Mouse (Mus musculus) right cerebral cortex, postnatal 10 days (tissue): ENCODE measurements around the gene Sox9.

Experiments used
- DNase-seq, 2 experiments: peaks; one replicate each; pipeline ENCODE4 v3.0.0; 2021; ENCODE audit warnings: low spot score in 2 of 2

Sox9 gene

DNA sequence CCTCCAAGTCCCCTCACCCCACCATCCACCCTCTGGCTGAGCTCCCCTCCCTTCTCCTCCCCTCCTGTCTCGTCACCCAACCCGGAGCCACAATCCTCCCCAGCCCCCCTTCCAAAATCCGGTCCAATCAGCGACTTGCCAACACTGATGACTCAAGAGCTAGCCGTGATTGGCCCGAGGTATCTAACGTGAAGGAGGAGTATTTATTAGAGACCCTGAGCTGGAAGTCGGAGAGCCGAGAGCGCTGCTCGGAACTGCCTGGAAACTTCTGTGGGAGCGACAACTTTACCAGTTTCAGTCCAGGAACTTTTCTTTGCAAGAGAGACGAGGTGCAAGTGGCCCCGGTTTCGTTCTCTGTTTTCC is at the start of gene Sox9:
TSS of gene Sox9 (plus strand) at position 231 of the 363 bp plus-strand sequence.
- peak; percentile 94 to 96 for DNase-seq

DNA sequence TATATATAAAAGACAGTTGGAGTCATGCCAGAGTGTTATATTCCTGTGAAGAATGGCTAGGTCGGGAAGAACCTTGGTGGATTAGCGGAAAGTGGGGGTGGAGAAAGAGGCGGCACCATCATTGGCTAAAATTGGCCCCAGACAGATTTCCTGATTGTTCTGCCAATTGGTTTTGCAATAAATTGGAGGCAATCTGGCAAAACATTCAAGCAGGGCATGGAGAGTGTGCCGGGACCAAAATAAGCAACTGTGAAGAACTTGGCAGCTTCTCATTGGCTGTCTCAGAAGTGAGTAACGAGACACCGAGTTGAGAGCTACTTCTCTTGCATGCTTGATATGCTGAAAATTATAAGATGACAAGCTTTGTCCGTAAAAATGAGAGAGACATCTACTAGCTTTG is 49.6 kb upstream of the Sox9 start:
- DNase-seq: peak; percentile 26 to 39

DNA sequence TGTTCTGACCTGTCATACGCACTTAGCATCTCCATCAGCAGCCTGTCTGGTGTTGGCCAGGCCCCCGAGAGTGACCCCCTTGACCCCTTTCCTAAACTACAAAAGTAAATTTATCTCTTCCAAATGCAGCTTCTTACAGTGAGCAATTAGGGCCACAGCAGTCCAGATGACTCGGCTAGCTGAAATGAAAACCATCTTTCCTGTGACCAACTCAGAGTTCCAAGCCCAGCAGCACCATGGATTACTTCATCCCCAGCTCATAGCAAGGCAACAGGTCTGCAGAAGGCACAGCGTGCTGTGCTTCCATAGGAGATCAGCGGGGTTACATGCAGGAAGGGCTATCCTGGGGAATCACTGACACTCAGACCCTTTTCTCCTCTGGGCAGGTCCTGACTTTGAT is 45.0 kb upstream of the Sox9 start:
- DNase-seq: no peak

DNA sequence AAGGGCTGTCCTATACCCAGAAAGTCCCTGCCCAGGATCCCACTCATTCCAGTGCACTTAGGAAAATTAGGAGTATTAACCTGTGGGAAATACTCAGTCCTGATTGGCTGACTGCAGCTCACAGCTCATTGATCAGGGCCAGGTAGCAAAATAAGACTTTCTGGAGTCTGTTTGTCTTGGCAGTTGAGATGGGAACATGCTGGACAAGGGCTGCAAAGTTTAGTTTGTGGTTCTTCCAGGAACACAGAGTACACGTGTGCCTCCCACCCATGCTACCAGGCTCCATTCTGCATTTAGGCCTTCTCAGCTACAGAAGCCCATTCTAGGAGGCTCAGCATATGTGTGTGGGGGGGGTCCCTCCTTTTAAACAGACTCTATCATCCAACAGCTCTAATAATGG is 42.3 kb upstream of the Sox9 start:
- DNase-seq: no peak

DNA sequence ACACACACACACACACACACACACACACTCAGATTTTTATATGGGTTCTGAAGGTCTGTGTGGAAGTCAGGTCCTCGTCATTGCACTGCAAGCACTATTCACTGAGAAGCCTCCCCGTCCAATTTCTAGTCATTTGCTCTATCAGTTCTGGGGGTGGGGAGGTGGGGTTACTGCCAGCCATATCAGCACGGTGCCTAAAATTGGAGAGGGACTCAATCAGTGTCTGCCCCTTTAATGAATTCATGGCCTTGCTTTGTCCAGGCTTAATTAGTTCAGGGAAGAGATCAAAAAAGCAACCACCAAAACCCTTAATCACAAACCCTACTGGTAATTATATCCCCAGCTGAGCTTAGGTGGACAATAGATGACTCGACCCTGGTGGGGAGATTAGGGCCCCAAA is 25.5 kb upstream of the Sox9 start:
- DNase-seq: no peak

DNA sequence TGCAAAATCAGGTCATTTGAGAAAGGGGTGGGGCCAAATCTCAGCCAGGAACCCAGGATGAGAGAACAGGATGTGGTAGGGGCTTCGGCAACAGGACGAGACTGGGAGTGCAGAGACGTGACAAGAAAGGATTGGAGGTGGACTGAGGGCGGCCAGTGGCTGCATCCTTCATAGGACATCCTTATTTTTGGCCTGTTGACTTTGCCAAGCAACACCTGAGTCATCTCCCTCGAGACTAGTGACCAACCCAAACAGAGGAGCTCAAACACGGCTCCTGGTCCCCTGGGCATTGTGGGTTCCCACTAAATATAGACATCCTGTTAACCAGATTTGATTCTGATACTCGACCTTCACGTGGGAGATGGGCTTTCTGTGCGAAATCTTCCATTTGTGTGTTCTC is 24.0 kb upstream of the Sox9 start:
- DNase-seq: no peak

DNA sequence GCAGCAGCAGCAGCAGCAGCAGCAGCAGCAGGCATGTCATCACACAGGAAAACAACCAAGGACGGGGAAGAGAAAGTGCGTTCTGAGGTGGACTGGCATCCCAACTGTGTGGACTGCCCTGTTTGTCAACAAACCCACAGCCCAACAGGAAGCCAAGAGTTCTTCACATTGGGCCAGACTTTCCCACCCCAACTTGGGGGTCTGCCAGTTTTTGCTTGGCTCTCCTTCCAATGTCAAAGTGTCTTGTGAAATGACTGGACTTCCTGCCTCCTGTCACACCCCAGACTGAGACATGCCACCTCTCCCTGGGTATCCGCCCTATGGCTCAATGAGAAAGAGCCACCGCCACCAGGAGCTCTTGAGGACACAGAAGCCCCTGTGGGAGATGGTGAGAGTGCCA is 15.1 kb upstream of the Sox9 start:
- no peak for DNase-seq

DNA sequence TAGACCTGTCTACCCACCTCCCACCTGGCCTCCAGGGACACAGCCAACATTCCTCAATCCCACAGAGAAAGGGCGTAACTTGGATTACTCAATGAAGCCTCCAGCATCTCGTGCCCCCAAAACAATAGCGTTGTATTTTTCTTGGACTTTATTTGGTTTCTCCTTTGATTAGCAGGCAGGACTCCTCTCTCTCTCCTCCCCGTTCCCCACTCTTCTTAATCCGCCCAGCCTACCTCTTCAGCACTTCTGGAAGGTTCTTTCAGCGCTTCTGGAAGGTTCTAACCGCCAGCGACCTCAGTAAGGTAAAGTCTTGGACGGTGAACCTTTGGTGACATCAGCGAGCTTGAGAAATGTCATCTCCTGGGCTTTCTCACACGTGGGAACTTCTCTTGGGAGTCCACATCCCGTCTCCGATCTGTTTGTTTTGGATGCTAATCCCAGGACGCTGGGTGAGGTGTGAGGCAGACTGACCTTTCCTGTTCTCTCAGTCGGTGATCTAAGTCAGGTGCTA is 14.4 kb upstream of the Sox9 start:
- no peak for DNase-seq

DNA sequence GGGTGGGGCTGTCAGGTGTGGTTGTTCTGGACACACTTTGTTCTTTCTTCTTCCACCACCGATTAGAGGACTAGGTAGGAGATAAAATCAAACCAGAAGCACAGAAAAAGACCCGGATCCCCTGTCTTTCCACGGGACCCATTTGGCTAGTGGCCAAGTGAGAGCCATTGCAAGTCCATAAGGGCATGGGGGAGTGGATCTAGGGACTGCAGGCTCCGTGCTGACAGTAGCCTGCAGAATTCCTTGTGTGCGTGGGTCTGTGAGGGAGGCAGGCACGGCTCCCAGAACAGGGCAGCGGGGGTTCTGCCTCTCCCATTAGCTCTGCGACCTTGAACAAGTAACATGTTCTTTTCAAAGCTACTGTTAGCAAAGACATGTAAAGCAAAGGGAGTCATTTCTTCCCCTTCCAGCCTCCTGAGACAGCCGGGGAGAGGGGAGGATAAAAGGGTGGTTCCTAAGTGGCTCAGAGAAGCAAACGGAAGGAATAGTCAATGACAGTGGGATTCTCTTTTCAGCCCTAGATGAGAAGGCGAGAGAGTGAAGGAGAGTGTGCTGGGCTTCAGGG is 9.2 kb upstream of the Sox9 start:
- DNase-seq: no peak

DNA sequence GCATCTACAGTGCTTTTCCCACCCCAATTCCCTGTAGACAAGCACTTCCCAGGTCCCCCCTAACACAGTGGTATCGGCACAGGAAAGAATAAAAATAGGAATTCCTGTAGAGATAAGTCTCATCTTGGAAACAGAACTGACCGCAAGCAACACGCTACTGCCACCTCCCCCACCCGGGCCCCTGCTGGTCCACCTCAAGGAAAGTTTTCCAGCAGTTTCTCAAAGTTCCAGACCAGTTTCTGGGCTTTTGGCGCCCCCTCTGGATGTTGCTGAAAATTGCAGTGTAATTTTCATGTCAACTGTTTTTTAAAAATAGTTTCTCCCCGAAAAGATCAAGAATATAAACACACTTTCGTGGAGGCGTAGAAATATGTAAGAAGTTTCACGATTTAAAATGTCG is 2.3 kb upstream of the Sox9 start:
- DNase-seq: peak; percentile 65

DNA sequence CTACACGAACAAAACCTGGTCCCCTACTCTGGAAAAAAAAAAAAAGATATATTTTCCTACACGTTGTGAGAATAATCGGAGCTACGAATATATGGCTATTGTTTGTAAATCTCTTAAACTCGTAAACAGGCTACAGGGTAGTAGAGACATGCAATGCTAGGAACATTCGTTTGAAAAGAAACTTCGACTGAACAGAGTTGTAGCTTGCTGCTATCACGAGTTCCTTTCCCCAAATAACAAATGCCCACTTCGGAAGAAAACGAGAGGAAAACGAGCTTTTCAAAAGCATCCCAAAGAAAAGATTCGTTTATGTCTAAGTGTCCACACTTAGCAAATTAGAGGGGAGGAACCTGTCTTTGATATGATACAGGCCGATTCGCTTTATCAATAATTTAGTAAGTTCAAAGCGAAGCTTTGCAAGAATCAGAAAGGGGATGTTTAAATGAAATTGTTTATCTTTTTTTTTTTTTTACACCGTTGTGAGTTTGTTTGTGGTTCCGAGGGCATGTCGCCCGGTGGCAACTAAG is 1.6 kb upstream of the Sox9 start:
- DNase-seq: no peak

DNA sequence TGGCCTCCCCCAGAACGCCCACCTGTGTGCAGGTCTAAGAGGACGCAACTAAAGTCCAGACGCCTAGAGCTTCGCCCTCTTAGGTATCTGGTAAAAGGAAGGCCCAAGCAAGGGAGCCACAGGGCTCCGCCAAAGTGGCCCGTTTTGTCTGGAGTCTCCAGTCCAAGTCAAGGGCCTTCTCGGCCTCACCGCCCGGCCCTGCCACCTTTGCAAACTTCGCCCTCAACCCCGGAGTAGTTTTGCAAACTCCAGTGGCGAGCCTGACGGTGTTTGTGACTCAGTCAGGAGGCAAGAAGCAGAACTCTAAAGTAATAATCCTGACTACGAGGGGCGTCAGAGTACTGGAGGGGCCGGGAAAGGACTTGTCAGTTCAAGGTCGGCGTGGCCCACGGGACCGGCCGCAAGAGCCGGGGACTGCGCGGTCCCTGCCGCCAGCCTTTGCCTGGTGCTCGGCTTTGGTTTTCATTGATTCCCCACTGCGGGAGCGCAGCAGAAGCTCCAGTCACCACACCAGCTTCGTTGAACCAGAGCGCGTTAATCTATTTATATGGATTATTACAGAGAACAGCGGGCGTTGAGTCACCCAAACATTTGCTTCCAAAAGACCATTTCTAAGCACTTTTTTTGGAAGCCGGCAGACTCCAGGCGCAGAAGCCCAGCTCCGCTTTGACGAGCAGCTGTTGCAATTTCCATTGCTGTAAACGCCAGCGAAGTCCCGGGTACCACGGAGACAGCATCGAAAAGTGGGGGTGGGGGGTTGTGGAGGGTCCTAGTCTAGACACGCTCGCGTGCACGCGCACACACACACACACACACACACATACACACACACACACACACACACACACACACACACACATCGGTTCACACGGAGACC is 751 bp upstream of the Sox9 start:
- peak; percentile 81 to 86 for DNase-seq

DNA sequence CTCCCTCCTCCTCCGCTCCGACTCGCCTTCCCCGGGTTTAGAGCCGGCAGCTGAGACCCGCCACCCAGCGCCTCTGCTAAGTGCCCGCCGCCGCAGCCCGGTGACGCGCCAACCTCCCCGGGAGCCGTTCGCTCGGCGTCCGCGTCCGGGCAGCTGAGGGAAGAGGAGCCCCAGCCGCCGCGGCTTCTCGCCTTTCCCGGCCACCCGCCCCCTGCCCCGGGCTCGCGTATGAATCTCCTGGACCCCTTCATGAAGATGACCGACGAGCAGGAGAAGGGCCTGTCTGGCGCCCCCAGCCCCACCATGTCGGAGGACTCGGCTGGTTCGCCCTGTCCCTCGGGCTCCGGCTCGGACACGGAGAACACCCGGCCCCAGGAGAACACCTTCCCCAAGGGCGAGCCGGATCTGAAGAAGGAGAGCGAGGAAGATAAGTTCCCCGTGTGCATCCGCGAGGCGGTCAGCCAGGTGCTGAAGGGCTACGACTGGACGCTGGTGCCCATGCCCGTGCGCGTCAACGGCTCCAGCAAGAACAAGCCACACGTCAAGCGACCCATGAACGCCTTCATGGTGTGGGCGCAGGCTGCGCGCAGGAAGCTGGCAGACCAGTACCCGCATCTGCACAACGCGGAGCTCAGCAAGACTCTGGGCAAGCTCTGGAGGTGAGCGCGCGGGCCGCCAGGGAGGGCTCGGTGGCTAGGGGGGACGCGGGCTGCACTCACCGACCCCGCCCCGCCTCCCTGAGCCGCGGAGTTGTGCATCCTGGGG is 515 bp downstream of the Sox9 start:
- peak; percentile 39 to 50 for DNase-seq

DNA sequence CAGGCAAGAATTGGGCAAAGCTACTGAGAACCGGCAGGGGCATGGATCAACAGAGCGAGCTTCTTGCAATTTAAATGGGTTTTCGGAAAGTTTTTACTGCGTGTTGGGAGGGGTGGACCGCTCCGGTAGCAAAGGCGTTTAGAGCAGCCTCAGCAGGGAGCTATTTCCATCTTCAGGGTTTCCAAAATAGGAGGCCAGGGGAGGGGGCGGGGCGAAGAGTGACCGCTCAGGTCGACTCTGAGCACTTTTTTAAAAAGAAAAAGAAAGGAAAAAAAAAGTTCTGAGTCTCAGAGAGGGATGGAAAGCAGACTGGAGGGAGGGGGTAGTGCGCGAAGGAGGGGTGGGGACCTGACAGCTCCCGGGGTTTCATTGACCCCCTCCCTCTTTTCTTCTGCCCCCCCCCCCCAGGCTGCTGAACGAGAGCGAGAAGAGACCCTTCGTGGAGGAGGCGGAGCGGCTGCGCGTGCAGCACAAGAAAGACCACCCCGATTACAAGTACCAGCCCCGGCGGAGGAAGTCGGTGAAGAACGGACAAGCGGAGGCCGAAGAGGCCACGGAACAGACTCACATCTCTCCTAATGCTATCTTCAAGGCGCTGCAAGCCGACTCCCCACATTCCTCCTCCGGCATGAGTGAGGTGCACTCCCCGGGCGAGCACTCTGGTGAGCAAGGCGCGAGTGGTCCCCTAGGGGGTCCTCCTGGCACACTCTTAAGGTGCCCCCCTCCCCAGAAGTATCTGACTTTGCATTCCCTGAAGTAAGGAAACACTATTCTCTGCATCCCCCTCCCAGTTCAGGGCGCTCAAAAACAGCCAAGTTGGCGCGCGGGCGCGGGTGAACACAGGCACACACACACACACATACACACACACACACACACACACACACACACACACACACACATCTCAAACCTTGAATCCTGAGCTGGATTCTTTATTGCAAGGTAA is 1.6 kb downstream of the Sox9 start:
- DNase-seq: peak in 1 of 2 experiments; percentile 33

DNA sequence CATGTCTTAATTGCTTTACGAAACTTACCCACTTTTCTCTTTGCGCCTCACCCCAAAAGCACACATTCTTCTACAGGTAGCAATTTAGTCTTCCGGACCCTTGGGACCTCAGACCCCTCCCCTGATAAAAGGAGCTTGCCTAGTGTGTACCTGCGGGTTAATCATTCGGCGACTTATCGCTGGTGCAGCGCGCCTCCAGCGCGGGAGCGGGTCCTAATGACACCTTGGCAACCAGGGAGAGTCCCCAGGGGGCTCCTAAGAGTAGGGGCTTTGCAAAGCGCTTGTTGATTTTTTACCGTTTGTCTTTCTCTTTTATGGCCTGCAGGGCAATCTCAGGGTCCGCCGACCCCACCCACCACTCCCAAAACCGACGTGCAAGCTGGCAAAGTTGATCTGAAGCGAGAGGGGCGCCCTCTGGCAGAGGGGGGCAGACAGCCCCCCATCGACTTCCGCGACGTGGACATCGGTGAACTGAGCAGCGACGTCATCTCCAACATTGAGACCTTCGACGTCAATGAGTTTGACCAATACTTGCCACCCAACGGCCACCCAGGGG is 2.4 kb downstream of the Sox9 start:
- no peak for DNase-seq

DNA sequence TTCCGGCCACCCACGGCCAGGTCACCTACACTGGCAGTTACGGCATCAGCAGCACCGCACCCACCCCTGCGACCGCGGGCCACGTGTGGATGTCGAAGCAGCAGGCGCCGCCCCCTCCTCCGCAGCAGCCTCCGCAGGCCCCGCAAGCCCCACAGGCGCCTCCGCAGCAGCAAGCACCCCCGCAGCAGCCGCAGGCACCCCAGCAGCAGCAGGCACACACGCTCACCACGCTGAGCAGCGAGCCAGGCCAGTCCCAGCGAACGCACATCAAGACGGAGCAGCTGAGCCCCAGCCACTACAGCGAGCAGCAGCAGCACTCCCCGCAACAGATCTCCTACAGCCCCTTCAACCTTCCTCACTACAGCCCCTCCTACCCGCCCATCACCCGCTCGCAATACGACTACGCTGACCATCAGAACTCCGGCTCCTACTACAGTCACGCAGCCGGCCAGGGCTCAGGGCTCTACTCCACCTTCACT is 2.9 kb downstream of the Sox9 start:
- DNase-seq: peak; percentile 59 to 66

DNA sequence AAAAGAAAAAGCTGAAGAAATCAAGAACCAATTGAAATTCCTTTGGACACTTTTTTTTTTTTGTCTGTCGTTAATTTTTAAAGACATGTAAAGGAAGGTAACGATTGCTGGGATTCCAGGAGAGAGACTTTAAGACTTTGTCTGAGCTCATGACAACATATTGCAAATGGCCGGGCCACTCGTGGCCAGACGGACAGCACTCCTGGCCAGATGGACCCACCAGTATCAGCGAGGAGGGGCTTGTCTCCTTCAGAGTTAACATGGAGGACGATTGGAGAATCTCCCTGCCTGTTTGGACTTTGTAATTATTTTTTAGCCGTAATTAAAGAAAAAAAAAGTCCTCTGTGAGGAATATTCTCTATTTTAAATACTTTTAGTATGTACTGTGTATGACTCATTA is 3.6 kb downstream of the Sox9 start:
- no peak for DNase-seq

DNA sequence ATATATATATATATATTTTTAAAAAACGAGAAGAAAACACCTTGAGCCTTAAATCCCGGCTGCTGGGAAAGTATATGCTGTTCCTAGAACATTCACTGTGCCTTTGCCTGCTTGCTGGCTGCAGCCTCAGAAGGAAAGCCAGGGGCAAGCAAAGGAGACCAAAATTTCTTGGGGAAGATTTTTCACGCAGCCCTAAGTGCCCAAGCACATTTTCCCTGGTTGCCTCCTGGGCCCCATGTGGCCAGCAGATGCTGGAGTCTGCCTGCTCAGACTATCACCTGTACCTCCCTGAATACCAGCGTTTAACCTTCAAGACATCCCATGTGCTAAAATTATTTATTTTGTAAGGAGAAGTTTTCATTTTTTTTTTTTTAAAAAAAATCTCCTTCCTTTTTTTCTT is 4.4 kb downstream of the Sox9 start:
- DNase-seq: no peak

DNA sequence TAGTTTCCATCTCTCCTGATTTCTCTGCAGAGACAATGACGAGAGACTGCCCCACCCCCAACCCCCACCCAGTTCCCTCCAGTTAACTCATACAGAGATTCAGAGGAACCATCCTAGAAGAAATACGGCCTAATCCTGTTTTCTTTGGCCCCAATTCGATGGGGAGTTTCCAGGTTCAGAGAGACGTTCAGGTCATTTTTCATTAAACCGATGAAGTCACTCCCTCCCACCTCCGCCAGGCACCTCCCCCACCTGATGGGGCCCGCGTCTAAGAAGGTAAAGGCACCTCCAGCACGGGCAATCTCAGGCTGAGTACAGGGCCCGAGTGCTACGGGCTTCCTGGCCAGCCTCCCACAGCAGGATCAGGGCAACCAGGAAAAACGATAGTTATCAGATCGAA is 6.3 kb downstream of the Sox9 start:
- no peak for DNase-seq

DNA sequence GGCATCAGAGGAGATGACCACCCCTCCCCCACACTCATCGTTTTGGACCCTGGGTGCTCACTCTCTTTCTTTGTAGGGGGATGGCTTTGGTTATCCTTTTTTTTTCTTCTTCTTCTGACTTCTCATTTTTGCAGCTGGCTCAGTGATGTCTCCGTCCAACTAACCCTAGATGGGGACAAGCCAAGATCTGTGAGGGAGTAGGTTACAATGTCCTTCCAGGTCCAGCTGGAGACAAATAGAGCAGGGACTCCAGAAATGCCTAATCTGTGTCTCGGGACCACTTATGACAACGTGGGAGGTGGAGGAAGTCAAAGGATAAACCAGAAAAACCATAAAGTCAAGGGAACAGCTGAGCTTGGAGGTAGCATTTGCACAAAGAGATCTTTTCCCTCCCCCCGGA is 14.4 kb downstream of the Sox9 start:
- no peak for DNase-seq
